Mouse (Mus musculus) embryonic fibroblast, embryonic 13.5 days (primary cell): Measurements from ENCODE around the gene Wnt16. TPM values are rescaled to one million over a fixed set of nuclear protein-coding genes. Genes with fewer than 3 reads are reported as not detected.
"Not testable (repeated sequence)": the region's sequence is repeated elsewhere in the genome, so short reads cannot be mapped to it uniquely, and the experiment has no call there.

Experiments used
- H3K27ac ChIP-seq: 2 replicates; pipeline ENCODE4 v1.5.1; 2012; ENCODE audit warnings: low read length, control low read depth, inconsistent platforms; ENCODE audit not compliant: insufficient read depth
- H3K4me1 ChIP-seq: 2 replicates; pipeline ENCODE4 v1.6.1; 2011; ENCODE audit warnings: low read length; ENCODE audit not compliant: control insufficient read depth, insufficient read depth
- H3K4me3 ChIP-seq: 2 replicates; pipeline ENCODE4 v1.5.1; 2011; ENCODE audit warnings: mild to moderate bottlenecking, control low read depth, low read length; ENCODE audit not compliant: insufficient read depth
- CTCF ChIP-seq: IDR thresholded peaks from 2 replicates; pipeline ENCODE4 v1.5.1; 2011; ENCODE audit warnings: mild to moderate bottlenecking, control low read depth, low read length, moderate library complexity, borderline replicate concordance; ENCODE audit not compliant: insufficient read depth
- POLR2A ChIP-seq: IDR thresholded peaks from 2 replicates; pipeline ENCODE4 v1.6.1; 2011; ENCODE audit warnings: low read depth, mild to moderate bottlenecking, control low read depth, low read length, moderate library complexity
- polyA plus RNA-seq: library from polyadenylated mRNA; stranded (reverse); fragments of >200 nt; gene quantifications from 2 replicates; pipeline ENCODE4 v1.2.4, GENCODE M21; 2011; ENCODE audit warnings: low read depth; ENCODE audit not compliant: missing spikeins, insufficient read length

The Wnt16 gene
- polyA plus RNA-seq: 6.9 and 15.6 TPM in 2 replicates

DNA sequence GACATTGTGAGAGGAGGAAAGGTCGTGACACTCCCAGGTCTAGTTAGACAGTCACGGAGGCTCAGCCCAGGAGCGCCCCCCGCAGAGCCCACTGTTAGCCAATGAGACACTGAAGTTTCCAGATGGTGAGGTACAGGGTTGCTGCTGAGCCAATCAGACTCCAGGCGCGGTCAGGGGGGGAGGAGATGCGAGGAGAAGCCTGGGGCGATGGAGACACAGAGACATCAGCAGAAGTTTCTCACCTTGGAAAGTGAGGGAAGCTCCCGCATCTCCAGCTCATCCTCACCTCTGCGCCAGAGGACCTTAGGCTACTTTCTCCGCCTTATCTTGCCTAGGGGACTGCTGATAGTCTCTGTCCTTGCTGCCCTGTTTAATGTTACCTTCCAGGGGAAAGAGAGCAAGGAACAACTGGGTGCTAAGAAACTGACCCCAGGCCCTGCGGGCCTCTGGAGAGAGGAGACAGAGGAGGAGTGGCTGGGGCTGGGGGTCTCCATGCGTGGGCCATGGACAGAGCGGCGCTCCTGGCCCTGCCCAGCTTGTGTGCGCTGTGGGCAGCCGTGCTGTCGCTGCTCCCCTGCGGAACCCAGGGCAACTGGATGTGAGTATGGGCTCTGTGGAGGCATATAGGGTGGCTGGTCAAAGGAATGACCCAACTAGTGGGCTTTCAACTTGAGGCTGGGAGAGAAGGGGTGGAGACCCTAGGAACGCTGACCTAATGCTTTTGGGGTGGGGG lies at the start of gene Wnt16:
Gene Wnt16, plus strand, starts transcription at position 224 of the 733 bp plus-strand sequence.
- Histone ChIP-seq H3K4me3 (peak within 1 kb of the TSS; percentile 25), H3K4me1 (peaks cover 5% of the 10 kb centered on the region), H3K27ac (no peak within 1 kb of the TSS)
- TF ChIP-seq CTCF: no peak
- TF ChIP-seq POLR2A: peak; percentile 44

DNA sequence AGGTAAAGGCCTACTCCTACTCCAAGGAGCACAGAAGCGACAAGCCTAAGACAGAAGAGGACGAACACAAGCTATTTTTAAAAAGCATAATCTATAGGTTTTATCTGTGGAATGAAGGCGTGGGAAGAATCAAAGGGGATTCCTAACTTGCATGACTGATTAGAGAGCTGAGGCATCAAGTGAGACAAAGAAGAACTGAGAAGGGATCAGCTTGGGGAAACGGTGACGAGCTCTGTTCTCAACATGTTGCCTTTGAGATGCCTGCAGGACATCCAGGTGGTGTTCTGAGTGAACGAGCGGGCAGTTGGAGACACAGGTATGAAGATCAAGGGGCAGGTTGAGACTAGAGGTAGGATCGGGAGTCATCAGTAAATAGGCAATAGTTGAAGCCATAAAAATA lies 44.7 kb upstream of the Wnt16 start:
- H3K4me1 ChIP-seq: no peaks in the 10 kb centered on the region
- no peak overlapping the region for H3K27ac ChIP-seq
- no peak for TF ChIP-seq POLR2A
- TF ChIP-seq CTCF: no peak
- H3K4me3 ChIP-seq: no peak overlapping the region

DNA sequence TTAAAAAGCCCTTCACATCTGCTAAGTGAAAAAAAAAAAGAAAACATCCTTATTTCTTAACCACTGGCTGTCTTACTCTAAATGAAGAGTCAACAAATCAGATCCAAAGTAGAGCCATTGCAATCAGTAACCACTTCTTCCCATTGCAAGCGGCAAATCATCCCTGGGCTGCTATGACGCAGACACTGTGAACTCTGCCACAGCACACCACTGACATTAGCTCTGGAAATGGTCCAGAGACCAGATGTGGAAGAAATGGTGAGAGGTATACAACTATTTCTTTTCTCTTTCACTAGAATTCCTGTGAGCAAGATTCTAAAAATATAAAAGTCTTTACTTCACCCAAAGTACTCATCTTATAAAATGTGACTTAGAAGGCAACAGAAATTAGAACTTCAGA lies 41.3 kb upstream of the Wnt16 start:
- TF ChIP-seq CTCF (no peak), POLR2A (no peak)
- Histone ChIP-seq H3K4me3 (no peak overlapping the region), H3K27ac (no peak overlapping the region)

DNA sequence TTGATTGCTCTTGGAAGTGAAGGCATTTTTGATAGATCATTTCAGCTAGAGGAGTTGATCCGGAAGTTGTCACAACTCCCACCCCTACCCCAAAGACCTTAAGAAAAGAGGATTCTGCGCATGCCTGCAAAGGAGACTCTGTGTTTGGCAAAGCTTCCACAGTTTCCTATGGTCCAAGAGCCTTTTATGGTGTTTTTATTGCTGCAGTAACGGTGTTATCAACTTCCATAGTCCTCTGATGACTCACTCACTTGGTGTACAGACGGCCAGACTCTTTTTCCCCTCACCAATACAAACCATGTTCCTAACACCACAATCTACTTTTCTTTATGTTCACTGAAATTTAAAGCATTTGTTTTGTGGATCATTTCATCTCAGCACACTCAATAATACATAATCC lies 29.2 kb upstream of the Wnt16 start:
- Histone ChIP-seq H3K4me3 (no peak overlapping the region), H3K27ac (peak overlapping the region; percentile 80), H3K4me1 (peaks cover 5% of the 10 kb centered on the region)
- no peak for TF ChIP-seq CTCF
- no peak for TF ChIP-seq POLR2A

More for the DNA sequence above, 41.3 kb upstream of the Wnt16 start:
- H3K4me1 ChIP-seq: no peaks in the 10 kb centered on the region

DNA sequence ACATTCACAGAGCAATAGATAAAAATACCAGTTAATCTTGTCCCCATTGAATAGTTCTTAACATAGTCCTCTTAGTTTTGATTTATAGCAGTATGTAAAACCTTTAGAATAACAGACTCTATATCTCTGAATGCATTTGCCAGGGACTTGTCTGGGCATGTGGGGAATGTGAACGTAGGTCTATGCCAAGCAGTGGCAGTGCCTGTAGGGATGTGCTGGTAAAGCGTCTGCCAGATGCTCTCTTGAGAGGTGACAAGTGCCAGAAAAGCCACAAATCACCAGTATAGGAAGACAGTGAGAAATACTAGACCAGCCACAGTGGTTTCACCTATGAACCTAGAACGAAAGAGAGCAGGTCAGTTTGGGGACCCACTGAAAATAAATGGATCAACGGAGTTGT lies 25.5 kb upstream of the Wnt16 start:
- Histone ChIP-seq H3K4me1 (peaks cover 5% of the 10 kb centered on the region), H3K27ac (no peak overlapping the region), H3K4me3 (no peak overlapping the region)
- TF ChIP-seq CTCF (no peak), POLR2A (no peak)

DNA sequence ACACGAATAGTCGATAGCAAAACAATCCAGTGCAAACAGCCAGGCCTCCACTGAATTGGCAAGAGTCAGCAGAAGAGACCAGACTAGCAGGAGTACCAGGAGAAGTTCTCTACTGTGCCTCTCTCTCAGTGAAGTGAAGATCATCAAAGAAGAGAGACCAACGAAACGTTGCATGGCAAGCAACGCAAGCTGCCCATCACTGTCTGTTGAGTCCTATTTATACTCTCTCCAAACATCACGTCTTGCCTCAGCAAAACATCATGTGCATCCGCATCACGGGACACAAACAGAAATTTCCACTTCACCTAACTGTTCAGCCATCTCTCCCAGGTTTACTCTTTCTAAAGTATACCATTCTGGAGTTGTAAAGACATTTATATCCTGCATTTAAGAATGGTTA lies 23.9 kb upstream of the Wnt16 start:
- not testable (repeated sequence) for H3K4me3 ChIP-seq, H3K27ac ChIP-seq, H3K4me1 ChIP-seq

DNA sequence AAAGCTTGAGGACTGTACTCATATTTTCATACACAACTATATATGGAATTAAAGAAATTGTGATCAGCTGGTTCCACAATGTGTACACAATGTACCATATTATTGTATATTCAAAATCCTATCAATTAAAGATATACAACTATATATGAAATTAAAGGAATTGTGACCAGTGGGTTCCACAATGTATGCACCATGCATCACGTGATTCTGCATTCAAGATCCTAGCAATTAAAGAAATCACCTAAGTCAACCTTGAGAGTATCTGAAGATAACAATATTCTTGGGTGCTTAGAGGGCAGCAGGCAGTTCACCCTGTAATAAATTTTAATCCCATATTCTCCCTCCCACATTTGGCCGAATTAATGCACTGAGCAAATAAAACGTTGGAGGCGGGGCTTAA lies 22.0 kb upstream of the Wnt16 start:
- Histone ChIP-seq H3K4me1 (peaks cover 2% of the 10 kb centered on the region; the same call in 1 of the 2 replicates), H3K27ac (no peak overlapping the region), H3K4me3 (no peak overlapping the region)
- TF ChIP-seq CTCF: no peak

DNA sequence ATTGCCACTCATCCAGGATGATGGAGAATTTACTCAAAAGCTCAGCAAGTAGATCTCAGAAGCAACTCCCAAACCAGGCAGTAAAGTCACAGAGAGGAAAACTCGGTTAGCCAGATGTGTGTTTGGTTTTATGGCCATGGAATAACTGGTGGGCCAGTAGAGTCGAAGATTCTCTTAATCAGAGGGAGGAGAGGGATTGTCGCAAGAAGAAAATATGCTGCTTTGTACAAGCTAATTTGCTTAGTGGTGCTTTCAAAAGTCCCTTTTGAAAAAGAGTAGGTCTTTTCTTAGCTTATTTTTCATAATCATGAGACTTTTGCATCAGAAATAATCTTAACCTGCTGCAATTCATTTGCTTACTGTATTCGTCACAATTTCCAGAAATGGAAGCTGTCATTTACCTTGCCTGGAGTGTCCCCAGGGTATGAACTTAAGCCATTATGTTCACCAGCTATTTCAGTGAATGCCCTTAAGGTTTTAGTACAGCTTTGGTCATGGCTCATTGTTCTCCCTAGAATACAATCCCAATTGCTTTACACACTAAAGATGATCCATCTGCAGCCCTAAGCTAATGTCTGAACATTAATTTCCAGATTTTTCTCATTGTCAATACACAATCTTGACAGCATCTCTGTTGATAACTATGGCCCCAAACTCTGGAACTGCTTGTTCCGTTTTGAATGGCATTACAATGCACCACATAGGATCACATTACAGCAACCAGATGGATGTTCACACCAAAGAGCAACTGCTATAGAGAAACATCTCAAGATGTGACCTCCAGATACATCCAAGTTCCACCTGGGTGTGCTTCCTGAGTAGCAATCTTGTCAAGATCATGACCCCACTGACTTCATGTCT lies 20.0 kb upstream of the Wnt16 start:
- no peak overlapping the region for H3K4me3 ChIP-seq
- H3K27ac ChIP-seq: no peak overlapping the region
- TF ChIP-seq POLR2A (no peak), CTCF (no peak)
- peaks cover 2% of the 10 kb centered on the region; the same call in 1 of the 2 replicates for H3K4me1 ChIP-seq

DNA sequence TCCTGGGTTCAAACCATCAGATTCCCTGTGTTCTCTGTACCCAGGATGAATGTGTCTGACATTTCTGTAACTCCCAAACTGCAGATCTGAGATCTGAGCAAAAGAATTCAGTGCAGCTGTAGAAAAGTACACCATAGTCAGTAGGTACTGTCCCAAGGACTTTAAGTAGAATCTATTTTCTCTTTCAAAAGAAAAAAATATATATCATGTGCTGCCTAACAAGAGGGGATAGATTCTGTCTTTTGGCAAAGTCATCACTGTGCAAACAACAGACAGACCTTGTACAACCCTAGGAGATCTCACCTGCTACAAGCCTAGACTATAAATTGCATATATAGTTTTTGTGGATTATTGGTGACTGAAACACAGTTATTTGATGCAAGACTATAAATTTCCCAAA lies 19.4 kb upstream of the Wnt16 start:
- no peak for TF ChIP-seq CTCF
- TF ChIP-seq POLR2A: no peak
- no peak overlapping the region for H3K27ac ChIP-seq
- H3K4me3 ChIP-seq: no peak overlapping the region
- peaks cover 2% of the 10 kb centered on the region; the same call in 1 of the 2 replicates for H3K4me1 ChIP-seq
